Mouse (Mus musculus) myocyte (in vitro differentiated cells): ENCODE measurements around the gene Gm10198. TPM values are rescaled to one million over a fixed set of nuclear protein-coding genes. Genes with fewer than 3 reads are reported as not detected.

Experiments
- H3K27me3 ChIP-seq: one replicate; pipeline ENCODE4 v1.6.1; 2011; ENCODE audit not compliant: control insufficient read depth, insufficient read depth, insufficient read length
- H3K36me3 ChIP-seq: one replicate; pipeline ENCODE4 v1.6.1; 2011; ENCODE audit not compliant: control insufficient read depth, insufficient read depth
- H3K4me2 ChIP-seq: one replicate; pipeline ENCODE4 v1.6.1; 2011; ENCODE audit warnings: low read depth, control low read depth
- H3K4me3 ChIP-seq: one replicate; pipeline ENCODE4 v1.5.1; 2011; ENCODE audit warnings: mild to moderate bottlenecking, control low read depth, moderate library complexity
- H3K79me2 ChIP-seq: one replicate; pipeline ENCODE4 v1.6.1; 2011; ENCODE audit not compliant: control insufficient read depth, insufficient read depth
- H3ac ChIP-seq: one replicate; pipeline ENCODE4 v1.6.1; 2011; ENCODE audit not compliant: control insufficient read depth, insufficient read length
- CEBPB ChIP-seq: IDR thresholded peaks from 2 replicates; pipeline ENCODE4 v1.6.1; 2011; ENCODE audit warnings: mild to moderate bottlenecking, moderate library complexity; ENCODE audit not compliant: poor library complexity, insufficient read depth, severe bottlenecking
- E2F4 ChIP-seq: IDR thresholded peaks from one replicate; pipeline ENCODE4 v1.6.1; 2011; ENCODE audit warnings: mild to moderate bottlenecking, control low read depth, moderate library complexity; ENCODE audit not compliant: insufficient read depth
- MAX ChIP-seq: IDR thresholded peaks from one replicate; pipeline ENCODE4 v1.6.1; 2011; ENCODE audit warnings: low read depth, mild to moderate bottlenecking, control low read depth
- MYOD1 ChIP-seq, 3 experiments: IDR thresholded peaks; one replicate each; pipeline ENCODE4 v1.6.1; 2011; ENCODE audit warnings: control low read depth in 2 of 3, low read depth in 2 of 3, mild to moderate bottlenecking in 2 of 3, moderate library complexity in 1 of 3; ENCODE audit not compliant: insufficient read length in 2 of 3, control insufficient read depth in 1 of 3
- MYOG ChIP-seq, 3 experiments: IDR thresholded peaks; one replicate each; pipeline ENCODE4 v1.6.1; 2011; ENCODE audit warnings: control low read depth in 2 of 3, low read depth in 2 of 3, mild to moderate bottlenecking in 2 of 3; ENCODE audit not compliant: insufficient read length in 2 of 3, control insufficient read depth in 1 of 3, insufficient read depth in 1 of 3
- POLR2A ChIP-seq: IDR thresholded peaks from one replicate; pipeline ENCODE4 v1.6.1; 2011; ENCODE audit warnings: low read depth, mild to moderate bottlenecking, control low read depth, moderate library complexity; ENCODE audit not compliant: insufficient read length
- POLR2AphosphoS2 ChIP-seq: IDR thresholded peaks from one replicate; pipeline ENCODE4 v1.6.1; 2011; ENCODE audit warnings: low read depth, control low read depth; ENCODE audit not compliant: insufficient read length
- REST ChIP-seq: IDR thresholded peaks from one replicate; pipeline ENCODE4 v1.6.1; 2011; ENCODE audit warnings: mild to moderate bottlenecking, control low read depth, moderate library complexity; ENCODE audit not compliant: insufficient read depth, insufficient read length
- SRF ChIP-seq: IDR thresholded peaks from one replicate; pipeline ENCODE4 v1.6.1; 2011; ENCODE audit warnings: low read depth; ENCODE audit not compliant: control insufficient read depth, insufficient read length
- TCF12 ChIP-seq: IDR thresholded peaks from one replicate; pipeline ENCODE4 v1.6.1; 2011; ENCODE audit warnings: mild to moderate bottlenecking, control low read depth; ENCODE audit not compliant: poor library complexity, insufficient read depth, severe bottlenecking
- TCF3 ChIP-seq: IDR thresholded peaks from one replicate; pipeline ENCODE4 v1.6.1; 2011; ENCODE audit warnings: low read depth, control low read depth; ENCODE audit not compliant: insufficient read length
- USF1 ChIP-seq: IDR thresholded peaks from one replicate; pipeline ENCODE4 v1.6.1; 2011; ENCODE audit warnings: low read depth, mild to moderate bottlenecking, control low read depth, moderate library complexity
- polyA plus RNA-seq: library from polyadenylated mRNA; unstranded; fragments of >200 nt; fragmentation: generic; extraction: Trizol; gene quantifications from one replicate; pipeline ENCODE4 v1.2.1, GENCODE M21; 2012; ENCODE audit warnings: missing spikeins

The Gm10198 gene
- polyA plus RNA-seq, 1 experiment: not detected

GRCm38 (mm10) chr13:111577177-111577576, 15.4 kb upstream of the Gm10198 start:
- no peaks in the 10 kb centered on the region for H3K27me3 ChIP-seq
- no peak for TF ChIP-seq TCF12
- TF ChIP-seq SRF: no peak
- no peak for TF ChIP-seq E2F4
- no peak for TF ChIP-seq POLR2A
- TF ChIP-seq REST: no peak
- TF ChIP-seq MAX: no peak
- TF ChIP-seq MYOD1 (IDR thresholded peaks at IDR 0.05; ENCODE audit: control insufficient read depth in 1 of 3, insufficient read length in 2 of 3, low read depth in 2 of 3): no peak
- TF ChIP-seq POLR2AphosphoS2: no peak
- no peak for TF ChIP-seq MYOG (IDR thresholded peaks at IDR 0.05; ENCODE audit: control insufficient read depth in 1 of 3, insufficient read depth in 1 of 3, insufficient read length in 2 of 3, low read depth in 2 of 3)
- TF ChIP-seq TCF3: no peak
- no peak for TF ChIP-seq USF1
- no peak for TF ChIP-seq CEBPB
- no peaks in the 10 kb centered on the region for H3K79me2 ChIP-seq
- no peak overlapping the region for H3ac ChIP-seq
- H3K4me2 ChIP-seq: no peak overlapping the region
- H3K4me3 ChIP-seq: no peak overlapping the region
- no peaks in the 10 kb centered on the region for H3K36me3 ChIP-seq

- Histone ChIP-seq H3K27me3 (no peaks in the 10 kb centered on the region), H3ac (no peak overlapping the region), H3K4me3 (no peak overlapping the region), H3K36me3 (no peaks in the 10 kb centered on the region), H3K4me2 (no peak overlapping the region), H3K79me2 (no peaks in the 10 kb centered on the region)
- TF ChIP-seq SRF: no peak
- TF ChIP-seq MYOG (IDR thresholded peaks at IDR 0.05; ENCODE audit: control insufficient read depth in 1 of 3, insufficient read depth in 1 of 3, insufficient read length in 2 of 3, low read depth in 2 of 3): no peak
- TF ChIP-seq CEBPB: no peak
- TF ChIP-seq MYOD1 (IDR thresholded peaks at IDR 0.05; ENCODE audit: control insufficient read depth in 1 of 3, insufficient read length in 2 of 3, low read depth in 2 of 3): no peak
- TF ChIP-seq POLR2A: no peak
- no peak for TF ChIP-seq TCF12
- no peak for TF ChIP-seq USF1
- no peak for TF ChIP-seq TCF3
Observed at GRCm38 (mm10) chr13:111580054-111580453, 12.5 kb upstream of the Gm10198 start.

GRCm38 (mm10) chr13:111598111-111598510, 5.5 kb downstream of the Gm10198 start:
- H3ac ChIP-seq: no peak overlapping the region
- H3K4me2 ChIP-seq: no peak overlapping the region
- TF ChIP-seq CEBPB: no peak
- no peak for TF ChIP-seq TCF3
- no peak for TF ChIP-seq USF1
- no peak for TF ChIP-seq SRF
- TF ChIP-seq TCF12: no peak
- no peak for TF ChIP-seq POLR2A
- no peak for TF ChIP-seq REST
- no peak for TF ChIP-seq MYOG (IDR thresholded peaks at IDR 0.05; ENCODE audit: control insufficient read depth in 1 of 3, insufficient read depth in 1 of 3, insufficient read length in 2 of 3, low read depth in 2 of 3)
- no peak for TF ChIP-seq MAX
- no peak for TF ChIP-seq E2F4
- no peak for TF ChIP-seq POLR2AphosphoS2
- TF ChIP-seq MYOD1 (IDR thresholded peaks at IDR 0.05; ENCODE audit: control insufficient read depth in 1 of 3, insufficient read length in 2 of 3, low read depth in 2 of 3): no peak
- no peaks in the 10 kb centered on the region for H3K36me3 ChIP-seq
- H3K4me3 ChIP-seq: no peak overlapping the region
- no peaks in the 10 kb centered on the region for H3K79me2 ChIP-seq
- H3K27me3 ChIP-seq: no peaks in the 10 kb centered on the region

GRCm38 (mm10) chr13:111601383-111601782, 8.8 kb downstream of the Gm10198 start:
- Histone ChIP-seq H3K4me3 (no peak overlapping the region), H3K4me2 (no peak overlapping the region), H3K36me3 (no peaks in the 10 kb centered on the region), H3K79me2 (no peaks in the 10 kb centered on the region), H3K27me3 (peaks cover 6% of the 10 kb centered on the region), H3ac (no peak overlapping the region)
- TF ChIP-seq CEBPB: no peak
- TF ChIP-seq TCF3: no peak
- no peak for TF ChIP-seq USF1
- no peak for TF ChIP-seq MYOD1 (IDR thresholded peaks at IDR 0.05; ENCODE audit: control insufficient read depth in 1 of 3, insufficient read length in 2 of 3, low read depth in 2 of 3)
- no peak for TF ChIP-seq MYOG (IDR thresholded peaks at IDR 0.05; ENCODE audit: control insufficient read depth in 1 of 3, insufficient read depth in 1 of 3, insufficient read length in 2 of 3, low read depth in 2 of 3)
- no peak for TF ChIP-seq SRF
- TF ChIP-seq MAX: no peak
- TF ChIP-seq POLR2A: no peak
- no peak for TF ChIP-seq POLR2AphosphoS2
- no peak for TF ChIP-seq REST
- TF ChIP-seq E2F4: no peak
- no peak for TF ChIP-seq TCF12
